Mouse (Mus musculus) bone marrow macrophage, adult 2 months (primary cell): ENCODE data around the gene Pnma1. TPM values are rescaled to one million over a fixed set of nuclear protein-coding genes. Genes with fewer than 3 reads are reported as not detected.

Experiments used
- H3K27ac ChIP-seq: 2 replicates; pipeline ENCODE4 v1.5.1; 2012; ENCODE audit warnings: low read depth, low read length; ENCODE audit not compliant: insufficient read depth
- H3K4me1 ChIP-seq: 2 replicates; pipeline ENCODE4 v1.6.1; 2012; ENCODE audit warnings: low read length; ENCODE audit not compliant: control insufficient read depth, insufficient read depth
- H3K4me3 ChIP-seq: 2 replicates; pipeline ENCODE4 v1.5.1; 2012; ENCODE audit warnings: mild to moderate bottlenecking, low read length, moderate library complexity; ENCODE audit not compliant: insufficient read depth
- CTCF ChIP-seq: IDR thresholded peaks from 2 replicates; pipeline ENCODE4 v1.5.1; 2012; ENCODE audit warnings: low read depth, mild to moderate bottlenecking, low read length, moderate library complexity
- POLR2A ChIP-seq: IDR thresholded peaks from 2 replicates; pipeline ENCODE4 v1.6.1; 2012; ENCODE audit warnings: mild to moderate bottlenecking, low read depth, low read length, borderline replicate concordance
- polyA plus RNA-seq: library from polyadenylated mRNA; stranded (reverse); fragments of >200 nt; gene quantifications from 2 replicates; pipeline ENCODE4 v1.2.4, GENCODE M21; 2012; ENCODE audit not compliant: missing spikeins, insufficient read depth, insufficient read length

Pnma1 gene
- polyA plus RNA-seq, 1 experiment = 0.23 TPM

DNA sequence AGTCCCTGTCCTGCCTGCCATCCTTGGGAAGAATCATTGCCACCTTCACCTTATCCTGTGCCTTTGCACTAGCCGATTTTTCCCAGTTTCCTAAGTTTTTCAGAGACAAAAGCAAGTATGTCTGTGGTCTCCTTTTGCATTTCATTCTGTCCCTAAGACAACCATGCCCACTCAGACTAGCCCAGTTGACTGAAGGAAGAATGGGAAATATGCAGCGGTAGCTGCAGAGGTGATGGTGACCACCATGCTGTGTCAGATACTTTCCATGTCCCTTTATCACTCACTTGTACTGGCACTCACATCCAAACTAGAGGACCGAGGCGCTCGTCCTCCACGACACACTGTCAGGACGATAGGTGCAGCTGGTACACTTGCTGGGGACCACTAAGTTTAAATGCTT is 11.2 kb downstream of the Pnma1 start:
- TF ChIP-seq POLR2A (no peak), CTCF (no peak)
- Histone ChIP-seq H3K4me1 (no peaks in the 10 kb centered on the region), H3K27ac (no peak overlapping the region), H3K4me3 (no peak overlapping the region)

DNA sequence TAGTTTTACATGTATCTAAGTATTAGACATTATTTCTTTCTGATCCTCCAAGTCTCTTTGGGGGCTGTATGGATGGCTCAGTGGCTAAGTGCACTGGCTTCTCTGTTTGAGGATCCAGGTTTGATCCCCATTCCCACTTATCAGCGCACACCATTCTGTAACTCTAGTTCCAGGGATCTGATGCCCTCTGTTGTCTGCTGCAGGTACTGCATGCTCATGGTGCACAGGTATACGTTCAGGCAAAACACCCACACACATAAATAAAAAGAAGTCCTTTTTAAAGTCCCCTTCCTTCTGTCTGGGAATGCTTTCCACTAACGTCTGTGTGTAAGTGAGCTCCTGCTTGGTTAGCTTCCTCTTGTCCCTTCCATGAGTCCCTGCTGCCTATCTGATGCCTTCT is 16.0 kb downstream of the Pnma1 start:
- H3K4me3 ChIP-seq = no peak overlapping the region
- no peak overlapping the region for H3K27ac ChIP-seq
- peaks cover 7% of the 10 kb centered on the region for H3K4me1 ChIP-seq
- no peak for TF ChIP-seq POLR2A
- no peak for TF ChIP-seq CTCF

DNA sequence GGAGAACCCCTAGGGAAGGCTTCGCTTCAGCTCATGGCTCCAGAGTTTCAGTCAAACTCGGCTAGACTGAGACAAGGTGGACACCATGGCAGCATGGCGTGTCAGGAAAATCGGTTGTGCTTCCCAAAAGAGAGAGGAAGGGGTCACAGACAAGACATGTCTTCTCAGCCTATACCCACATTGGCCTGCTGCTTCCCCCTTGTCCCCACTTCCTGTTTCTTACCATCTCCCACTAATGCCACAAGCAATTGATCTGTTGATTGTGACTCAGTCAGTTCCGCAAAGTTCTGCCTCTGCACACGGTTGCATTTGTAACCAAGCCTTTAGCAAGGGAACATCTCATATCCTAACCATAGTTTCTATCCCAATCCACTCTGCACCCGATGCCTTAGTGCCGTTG is 18.4 kb downstream of the Pnma1 start:
- peaks cover 7% of the 10 kb centered on the region for H3K4me1 ChIP-seq
- no peak overlapping the region for H3K4me3 ChIP-seq
- no peak for TF ChIP-seq CTCF
- TF ChIP-seq POLR2A = no peak

DNA sequence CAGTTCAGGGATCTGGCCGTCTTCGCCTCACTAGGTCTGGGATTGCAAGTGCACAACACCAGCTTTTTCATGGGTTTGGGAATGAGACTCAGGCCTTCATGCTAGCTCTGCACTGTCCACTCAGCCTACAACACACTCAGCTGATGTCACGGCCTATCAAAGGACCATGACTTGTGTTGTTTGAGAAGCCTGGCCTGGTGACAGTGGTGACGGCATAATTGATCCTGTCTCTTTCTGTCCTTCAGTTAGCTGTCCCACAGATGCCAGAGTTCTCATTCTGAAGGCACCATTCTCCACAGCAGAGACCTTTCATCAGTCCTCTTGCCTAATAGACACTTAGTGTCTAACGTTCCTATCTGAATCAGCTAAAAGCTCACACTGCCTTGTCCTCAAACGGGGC is 19.7 kb downstream of the Pnma1 start:
- Histone ChIP-seq H3K4me1 (peaks cover 7% of the 10 kb centered on the region), H3K27ac (no peak overlapping the region), H3K4me3 (no peak overlapping the region)
- TF ChIP-seq POLR2A (no peak), CTCF (no peak)

More for the DNA sequence above, 18.4 kb downstream of the Pnma1 start:
- no peak overlapping the region for H3K27ac ChIP-seq

DNA sequence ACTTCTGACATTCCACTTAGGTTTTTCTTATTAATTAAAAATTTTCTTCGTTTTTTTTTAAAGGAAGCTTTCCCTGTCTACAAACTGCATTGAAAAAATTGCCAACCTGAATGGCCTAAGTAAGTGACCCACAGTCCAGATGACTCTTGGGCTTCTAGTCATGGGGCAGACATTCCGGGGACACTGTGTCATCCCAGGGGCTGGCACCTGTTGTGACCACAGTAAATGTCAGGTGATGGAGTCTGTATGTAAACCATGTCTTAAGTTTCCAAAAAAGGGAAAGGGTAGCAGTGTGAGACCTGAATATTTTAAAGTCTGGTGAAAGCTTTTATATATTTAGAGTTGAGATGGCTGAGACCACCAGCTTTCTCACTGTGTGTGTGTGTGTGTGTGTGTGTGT is 21.4 kb downstream of the Pnma1 start:
- Histone ChIP-seq H3K4me3 (no peak overlapping the region), H3K27ac (no peak overlapping the region), H3K4me1 (peaks cover 7% of the 10 kb centered on the region)
- no peak for TF ChIP-seq POLR2A
- no peak for TF ChIP-seq CTCF

DNA sequence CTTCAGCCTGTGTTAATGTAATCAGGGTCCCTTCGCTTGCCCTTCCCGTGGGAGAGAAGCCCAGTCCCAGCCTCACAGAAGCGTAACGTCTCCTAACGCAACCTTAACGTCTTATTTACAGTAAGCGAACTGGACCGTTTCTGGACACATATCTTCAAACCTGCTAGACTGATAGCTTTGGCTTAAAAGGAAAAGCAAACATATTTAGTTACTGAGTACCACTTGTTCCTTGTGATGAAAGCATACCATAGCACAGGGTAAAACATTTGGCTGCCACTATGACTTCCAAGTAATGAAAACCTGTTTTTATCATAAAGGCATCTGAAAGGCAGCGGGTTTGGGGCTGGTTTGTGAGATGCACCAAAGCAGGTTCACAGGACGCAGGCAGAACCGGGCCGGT is 22.4 kb downstream of the Pnma1 start:
- TF ChIP-seq CTCF (no peak), POLR2A (no peak)

DNA sequence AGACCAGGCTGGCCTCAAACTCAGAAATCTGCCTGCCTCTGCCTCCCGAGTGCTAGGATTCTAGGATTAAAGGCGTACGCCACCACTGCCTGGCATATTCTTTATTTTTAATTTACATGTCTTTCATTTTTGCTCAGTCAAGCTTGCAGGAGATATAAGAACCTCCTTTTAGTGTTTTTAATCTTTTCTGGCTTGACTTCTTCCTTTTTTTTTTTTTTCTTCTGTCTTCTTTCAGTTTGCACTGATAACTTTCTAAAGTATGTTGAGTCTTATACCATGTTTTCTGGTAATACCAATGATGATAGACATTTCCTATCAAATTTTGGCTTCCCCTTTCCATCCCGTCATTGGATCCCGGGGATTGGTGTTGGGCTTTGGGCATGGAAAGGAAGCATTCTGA is 28.7 kb downstream of the Pnma1 start:
- Histone ChIP-seq H3K27ac (no peak overlapping the region), H3K4me1 (peaks cover 6% of the 10 kb centered on the region; the same call in 1 of the 2 replicates), H3K4me3 (no peak overlapping the region)
- TF ChIP-seq POLR2A = no peak
- TF ChIP-seq CTCF = no peak

More for the DNA sequence above, 22.4 kb downstream of the Pnma1 start:
- peaks cover 7% of the 10 kb centered on the region for H3K4me1 ChIP-seq
- H3K27ac ChIP-seq = no peak overlapping the region
- no peak overlapping the region for H3K4me3 ChIP-seq

DNA sequence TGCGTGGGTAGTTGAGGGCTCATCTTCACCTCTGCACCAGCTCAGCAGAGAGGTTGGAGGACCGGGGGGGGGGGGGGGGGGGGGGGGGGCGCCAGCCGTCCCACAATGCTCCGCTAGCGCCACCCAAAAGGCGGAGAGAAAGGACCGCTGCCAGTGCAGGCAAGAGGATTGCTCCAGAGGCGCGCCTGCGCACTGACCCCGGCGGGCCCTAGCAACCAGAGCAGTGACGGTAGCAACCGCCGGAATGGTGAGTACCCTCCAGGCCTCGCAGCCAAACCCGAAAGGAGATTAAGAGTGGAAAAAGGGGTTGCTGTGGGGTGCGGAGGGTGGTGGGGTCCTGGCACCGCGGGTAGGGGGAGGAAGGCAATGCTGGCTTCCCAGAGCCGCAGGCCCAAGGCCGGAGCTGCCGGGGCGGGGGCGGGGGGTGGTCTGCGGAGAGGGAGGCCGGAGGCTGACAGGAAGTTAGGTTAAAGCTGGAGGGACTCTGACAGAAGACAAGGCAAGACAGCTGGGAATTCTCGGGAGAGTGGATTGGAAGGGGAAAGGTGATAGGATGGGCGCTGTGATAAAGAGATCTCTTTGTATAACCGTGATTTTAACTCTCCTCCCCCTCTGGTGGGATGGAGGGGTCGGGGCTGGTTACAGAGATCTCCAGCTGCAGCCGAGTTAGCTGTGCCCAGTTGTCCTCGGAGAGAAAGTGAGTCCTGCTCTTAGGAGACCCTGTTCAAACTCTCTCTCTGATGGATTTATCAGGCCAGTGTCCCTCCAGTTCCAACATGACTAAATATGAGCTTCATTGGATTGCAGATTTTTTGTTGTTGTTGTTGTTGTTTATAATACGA is 33.9 kb downstream of the Pnma1 start, which contains the start of gene Dnal1:
Gene Dnal1, plus strand, starts transcription at position 214 of the 842 bp plus-strand sequence.
- no peak for TF ChIP-seq POLR2A
- no peak for TF ChIP-seq CTCF
- Histone ChIP-seq H3K4me1 (peaks cover 16% of the 10 kb centered on the region), H3K4me3 (peak within 1 kb of the TSS; percentile 72)

DNA sequence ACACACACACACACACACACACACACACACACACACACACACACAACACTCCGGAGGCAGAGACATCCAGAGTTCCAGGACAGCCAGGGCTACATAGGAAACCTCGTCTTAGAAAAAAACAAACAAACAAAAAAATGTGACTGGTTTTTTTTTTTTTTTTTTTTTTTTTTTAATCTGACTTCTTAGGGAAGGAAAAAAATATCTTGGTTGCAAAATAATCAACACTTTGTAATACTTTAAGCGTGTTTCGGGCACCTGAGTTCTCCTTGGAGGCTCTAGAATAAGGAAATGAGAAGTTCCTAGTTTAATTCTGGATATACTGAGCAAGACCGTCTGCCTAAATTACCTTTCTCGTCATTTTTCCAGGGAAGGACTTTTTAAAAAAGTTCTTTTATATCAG is 34.6 kb downstream of the Pnma1 start:
- H3K4me1 ChIP-seq = peaks cover 16% of the 10 kb centered on the region
- TF ChIP-seq POLR2A (no peak), CTCF (no peak)
- no peak overlapping the region for H3K27ac ChIP-seq
- H3K4me3 ChIP-seq = peak overlapping the region; percentile 45; the same call in 1 of the 2 replicates

More for the DNA sequence above, 33.9 kb downstream of the Pnma1 start, which contains the start of gene Dnal1:
- H3K27ac ChIP-seq = no peak within 1 kb of the TSS

DNA sequence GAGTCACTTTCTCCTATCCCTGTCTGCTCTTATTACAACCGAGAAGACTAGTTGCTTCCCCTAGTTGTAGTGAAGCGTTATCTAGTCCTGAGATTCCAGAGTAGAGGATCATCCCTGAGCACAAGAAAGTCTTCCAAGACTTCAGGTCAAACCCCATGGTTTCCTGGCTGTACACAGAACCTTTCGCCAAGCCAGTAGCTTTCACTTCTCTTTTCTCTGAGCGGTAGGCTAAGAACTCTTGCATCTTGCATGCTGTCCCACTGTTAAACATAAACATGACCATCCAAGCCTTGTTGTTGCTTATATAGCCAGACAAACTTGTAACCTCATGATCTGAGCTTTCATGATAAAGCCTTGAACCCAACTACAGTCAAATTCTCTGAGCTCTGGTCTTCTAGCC is 37.5 kb downstream of the Pnma1 start:
- no peak for TF ChIP-seq POLR2A
- TF ChIP-seq CTCF = no peak
- Histone ChIP-seq H3K4me3 (no peak overlapping the region), H3K4me1 (peaks cover 16% of the 10 kb centered on the region)

DNA sequence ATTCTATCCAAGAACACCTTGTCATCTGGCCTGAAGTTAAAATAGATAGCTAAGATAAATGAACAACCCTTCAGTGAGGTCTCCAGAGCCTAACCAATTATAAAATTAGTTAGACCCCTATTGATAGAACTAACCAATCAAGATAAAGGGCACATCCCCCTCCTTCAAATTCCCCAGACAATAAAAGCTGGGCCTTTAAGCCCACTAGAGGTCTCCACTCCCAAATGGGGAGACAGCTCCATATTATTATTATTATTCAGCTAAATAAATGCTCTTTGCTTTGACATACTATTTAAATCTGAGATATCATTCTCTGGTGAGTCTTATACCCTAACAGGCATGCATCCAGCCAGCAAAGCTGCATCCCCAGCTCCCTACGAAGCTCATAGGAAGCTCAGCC is 38.4 kb downstream of the Pnma1 start:
- H3K4me3 ChIP-seq = no peak overlapping the region
- TF ChIP-seq POLR2A (no peak), CTCF (no peak)
- H3K27ac ChIP-seq = no peak overlapping the region
- peaks cover 13% of the 10 kb centered on the region for H3K4me1 ChIP-seq

More for the DNA sequence above, 37.5 kb downstream of the Pnma1 start:
- no peak overlapping the region for H3K27ac ChIP-seq
